Mouse (Mus musculus) embryonic fibroblast, embryonic 13.5 days (primary cell): ENCODE results near the gene Ccm2l.

ENCODE experiments used
- CTCF ChIP-seq: IDR thresholded peaks from 2 replicates; pipeline ENCODE4 v1.5.1; 2011; ENCODE audit warnings: mild to moderate bottlenecking, control low read depth, low read length, moderate library complexity, borderline replicate concordance; ENCODE audit not compliant: insufficient read depth
- POLR2A ChIP-seq: IDR thresholded peaks from 2 replicates; pipeline ENCODE4 v1.6.1; 2011; ENCODE audit warnings: low read depth, mild to moderate bottlenecking, control low read depth, low read length, moderate library complexity

- no peak for TF ChIP-seq POLR2A
- TF ChIP-seq CTCF, result no peak
These were observed 34.4 kb upstream of the Ccm2l start, which contains the start of gene Xkr7 for GRCm38 (mm10) chr2:153031126-153032082.
